Mouse (Mus musculus): Measurements from ENCODE around the gene Sept12. TPM values are rescaled to one million over a fixed set of nuclear protein-coding genes. Genes with fewer than 3 reads are reported as not detected.
A peak's percentile ranks its signal among the peaks of the same experiment; 100 is the strongest.

The Sept12 gene
- polyA plus RNA-seq, 1 experiment from 2014 or later, result not detected

GRCm38 (mm10) chr16:4965392-4966129 is 32.1 kb downstream of the Sept12 start:
- Histone ChIP-seq H3K27me3 (ENCODE audit: control insufficient read depth, insufficient read depth, low read length) (no peaks in the 10 kb centered on the region), H3K9me3 (ENCODE audit: control insufficient read depth, low read length) (no peaks in the 10 kb centered on the region), H3K9ac (ENCODE audit: low read length) (no peak overlapping the region), H3K4me2 (no peak overlapping the region; the same call in 1 of the 2 replicates), H3K4me3 (ENCODE audit: low read depth, low read length) (no peak overlapping the region; the same call in 1 of the 2 replicates), H3K27ac (ENCODE audit: low read depth, low read length) (no peak overlapping the region), H3K36me3 (ENCODE audit: control insufficient read depth, insufficient read depth, low read length) (no peaks in the 10 kb centered on the region), H3K4me1 (ENCODE audit: control insufficient read depth, insufficient read depth, low read length) (peaks cover 10% of the 10 kb centered on the region)
- no peak for DNase-seq (ENCODE audit: low spot score, missing footprints)
- 87% methylated on average over 8 of the region's 8 CpGs for WGBS
- no peak for ATAC-seq (ENCODE audit: low FRiP score)

- H3K36me3 ChIP-seq (ENCODE audit: control insufficient read depth, insufficient read depth, low read length), result no peaks in the 10 kb centered on the region
- H3K27me3 ChIP-seq (ENCODE audit: control insufficient read depth, insufficient read depth, low read length), result no peaks in the 10 kb centered on the region
- peaks cover 10% of the 10 kb centered on the region for H3K4me1 ChIP-seq (ENCODE audit: control insufficient read depth, insufficient read depth, low read length)
- peak overlapping the region; percentile 77 for H3K27ac ChIP-seq (ENCODE audit: low read depth, low read length)
- peak overlapping the region; percentile 82 for H3K9ac ChIP-seq (ENCODE audit: low read length)
- DNase-seq (ENCODE audit: low spot score, missing footprints), result no peak
- no peak for ATAC-seq (ENCODE audit: low FRiP score)
- 25% methylated on average over 13 of the region's 13 CpGs for WGBS
- H3K4me3 ChIP-seq (ENCODE audit: low read depth, low read length), result peak overlapping the region; percentile 87
- H3K9me3 ChIP-seq (ENCODE audit: control insufficient read depth, low read length), result no peaks in the 10 kb centered on the region
- H3K4me2 ChIP-seq, result peak overlapping the region; percentile 92
Measured at GRCm38 (mm10) chr16:4964731-4965391, 32.8 kb downstream of the Sept12 start.

- WGBS, result under 1% methylated on average over 65 of the region's 76 CpGs
- Histone ChIP-seq H3K27ac (ENCODE audit: low read depth, low read length) (peak within 1 kb of the TSS; percentile 77), H3K4me1 (ENCODE audit: control insufficient read depth, insufficient read depth, low read length) (peaks cover 10% of the 10 kb centered on the region), H3K9ac (ENCODE audit: low read length) (peak within 1 kb of the TSS; percentile 82), H3K4me2 (peak within 1 kb of the TSS; percentile 92), H3K36me3 (ENCODE audit: control insufficient read depth, insufficient read depth, low read length) (no peaks in the 10 kb centered on the region), H3K4me3 (ENCODE audit: low read depth, low read length) (peak within 1 kb of the TSS; percentile 87), H3K27me3 (ENCODE audit: control insufficient read depth, insufficient read depth, low read length) (no peaks in the 10 kb centered on the region), H3K9me3 (ENCODE audit: control insufficient read depth, low read length) (no peaks in the 10 kb centered on the region)
- DNase-seq (ENCODE audit: low spot score, missing footprints) (peak; percentile 99), ATAC-seq (ENCODE audit: low FRiP score) (peak; percentile 98)
Measured at GRCm38 (mm10) chr16:4963797-4964709, 33.6 kb downstream of the Sept12 start, which contains the start of gene Anks3. Anks3 (minus strand) TSS chr16:4964205.

DNA sequence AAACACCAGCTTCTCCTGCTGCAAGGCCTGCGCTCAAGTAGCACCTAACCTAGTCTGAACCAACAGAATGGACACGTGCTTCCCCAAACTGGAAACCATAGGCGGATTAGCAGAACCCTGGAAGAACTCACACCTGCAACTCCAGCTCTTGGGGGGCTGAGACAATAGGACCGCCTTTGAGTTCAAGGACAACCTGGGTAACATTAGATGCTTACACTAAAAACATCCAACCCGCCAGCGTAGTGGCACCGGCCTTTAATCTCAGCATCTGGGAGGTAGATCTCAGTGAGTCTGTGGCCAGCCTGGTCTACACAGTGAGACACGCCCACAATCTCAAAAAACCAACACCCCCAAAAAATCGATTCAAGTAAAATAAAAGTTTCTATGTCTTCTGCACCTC is 34.3 kb downstream of the Sept12 start:
- no peaks in the 10 kb centered on the region for H3K27me3 ChIP-seq (ENCODE audit: control insufficient read depth, insufficient read depth, low read length)
- peak overlapping the region; percentile 87 for H3K4me3 ChIP-seq (ENCODE audit: low read depth, low read length)
- no peaks in the 10 kb centered on the region for H3K36me3 ChIP-seq (ENCODE audit: control insufficient read depth, insufficient read depth, low read length)
- H3K4me2 ChIP-seq, result peak overlapping the region; percentile 92
- no peak for DNase-seq (ENCODE audit: low spot score, missing footprints)
- ATAC-seq (ENCODE audit: low FRiP score), result no peak
- H3K9me3 ChIP-seq (ENCODE audit: control insufficient read depth, low read length), result no peaks in the 10 kb centered on the region
- 45% methylated on average over 9 of the region's 9 CpGs for WGBS
- peak overlapping the region; percentile 82 for H3K9ac ChIP-seq (ENCODE audit: low read length)
- H3K4me1 ChIP-seq (ENCODE audit: control insufficient read depth, insufficient read depth, low read length), result peaks cover 10% of the 10 kb centered on the region
- H3K27ac ChIP-seq (ENCODE audit: low read depth, low read length), result no peak overlapping the region

GRCm38 (mm10) chr16:4960260-4960659 is 37.4 kb downstream of the Sept12 start:
- Histone ChIP-seq H3K27me3 (ENCODE audit: control insufficient read depth, insufficient read depth, low read length) (no peaks in the 10 kb centered on the region), H3K4me3 (ENCODE audit: low read depth, low read length) (no peak overlapping the region), H3K9ac (ENCODE audit: low read length) (no peak overlapping the region), H3K4me2 (no peak overlapping the region), H3K4me1 (ENCODE audit: control insufficient read depth, insufficient read depth, low read length) (peaks cover 9% of the 10 kb centered on the region), H3K36me3 (ENCODE audit: control insufficient read depth, insufficient read depth, low read length) (0 out of 2 replicates have a peak, but pooled peaks cover 3% of the 10 kb centered on the region), H3K9me3 (ENCODE audit: control insufficient read depth, low read length) (no peaks in the 10 kb centered on the region), H3K27ac (ENCODE audit: low read depth, low read length) (no peak overlapping the region)
- 88% methylated on average over 8 of the region's 8 CpGs for WGBS
- no peak for ATAC-seq (ENCODE audit: low FRiP score)
- no peak for DNase-seq (ENCODE audit: low spot score, missing footprints)

GRCm38 (mm10) chr16:4957446-4957845 is 40.2 kb downstream of the Sept12 start:
- 94% methylated on average over 3 of the region's 3 CpGs for WGBS
- H3K4me1 ChIP-seq (ENCODE audit: control insufficient read depth, insufficient read depth, low read length), result no peaks in the 10 kb centered on the region
- no peak for DNase-seq (ENCODE audit: low spot score, missing footprints)
- H3K27ac ChIP-seq (ENCODE audit: low read depth, low read length), result no peak overlapping the region
- peaks cover 8% of the 10 kb centered on the region for H3K36me3 ChIP-seq (ENCODE audit: control insufficient read depth, insufficient read depth, low read length)
- no peak for ATAC-seq (ENCODE audit: low FRiP score)
- H3K27me3 ChIP-seq (ENCODE audit: control insufficient read depth, insufficient read depth, low read length), result no peaks in the 10 kb centered on the region
- no peak overlapping the region for H3K4me3 ChIP-seq (ENCODE audit: low read depth, low read length)
- H3K9ac ChIP-seq (ENCODE audit: low read length), result no peak overlapping the region
- no peak overlapping the region for H3K4me2 ChIP-seq
- H3K9me3 ChIP-seq (ENCODE audit: control insufficient read depth, low read length), result no peaks in the 10 kb centered on the region

DNA sequence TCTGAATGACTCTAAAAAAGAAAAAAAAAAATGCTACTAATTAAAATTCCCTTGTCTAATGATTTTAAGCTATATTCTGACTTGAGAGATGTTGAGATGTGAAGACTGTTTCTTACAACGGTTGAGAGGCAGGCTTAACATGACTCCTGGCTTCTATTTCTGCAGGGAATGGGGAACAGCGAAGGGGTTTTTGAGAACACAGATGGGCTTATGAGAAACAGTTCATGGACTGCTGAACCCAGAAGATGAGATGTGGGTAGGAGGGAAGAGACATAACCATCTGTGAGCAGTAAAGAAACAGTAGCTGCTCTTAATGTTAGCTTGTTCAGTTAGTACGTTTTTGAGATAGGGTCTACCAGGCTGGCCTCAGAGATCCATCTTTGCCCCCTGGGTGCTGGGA is 41.0 kb downstream of the Sept12 start:
- no peaks in the 10 kb centered on the region for H3K9me3 ChIP-seq (ENCODE audit: control insufficient read depth, low read length)
- no peaks in the 10 kb centered on the region for H3K27me3 ChIP-seq (ENCODE audit: control insufficient read depth, insufficient read depth, low read length)
- 91% methylated on average over 3 of the region's 3 CpGs for WGBS
- peaks cover 10% of the 10 kb centered on the region for H3K36me3 ChIP-seq (ENCODE audit: control insufficient read depth, insufficient read depth, low read length)
- H3K4me3 ChIP-seq (ENCODE audit: low read depth, low read length), result no peak overlapping the region
- no peaks in the 10 kb centered on the region for H3K4me1 ChIP-seq (ENCODE audit: control insufficient read depth, insufficient read depth, low read length)
- DNase-seq (ENCODE audit: low spot score, missing footprints) (no peak), ATAC-seq (ENCODE audit: low FRiP score) (no peak)
- no peak overlapping the region for H3K27ac ChIP-seq (ENCODE audit: low read depth, low read length)
- H3K9ac ChIP-seq (ENCODE audit: low read length), result no peak overlapping the region
- no peak overlapping the region for H3K4me2 ChIP-seq

DNA sequence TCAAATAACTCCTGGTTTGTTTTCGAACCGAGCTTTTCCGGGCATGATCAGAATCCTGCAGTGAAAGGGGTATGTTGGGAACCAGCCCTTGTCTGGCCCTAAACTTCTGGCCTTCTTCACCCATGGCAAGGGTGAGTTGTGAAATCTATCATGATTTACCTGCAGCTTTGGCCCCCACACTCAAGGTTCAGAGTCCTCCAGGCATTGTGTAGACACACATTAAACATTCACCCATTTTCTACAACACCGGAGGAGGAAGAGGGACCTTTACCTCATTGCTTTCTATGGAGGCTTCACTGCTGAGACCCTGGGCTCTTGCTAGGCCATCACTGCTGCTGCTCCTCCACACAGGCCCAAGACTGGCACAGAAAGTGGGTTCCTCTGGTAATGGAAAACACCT is 50.3 kb downstream of the Sept12 start:
- no peak for ATAC-seq (ENCODE audit: low FRiP score)
- DNase-seq (ENCODE audit: low spot score, missing footprints), result no peak
- Histone ChIP-seq H3K27ac (ENCODE audit: low read depth, low read length) (no peak overlapping the region), H3K36me3 (ENCODE audit: control insufficient read depth, insufficient read depth, low read length) (peaks cover 12% of the 10 kb centered on the region), H3K4me2 (no peak overlapping the region), H3K27me3 (ENCODE audit: control insufficient read depth, insufficient read depth, low read length) (no peaks in the 10 kb centered on the region), H3K9me3 (ENCODE audit: control insufficient read depth, low read length) (no peaks in the 10 kb centered on the region), H3K9ac (ENCODE audit: low read length) (no peak overlapping the region), H3K4me1 (ENCODE audit: control insufficient read depth, insufficient read depth, low read length) (no peaks in the 10 kb centered on the region), H3K4me3 (ENCODE audit: low read depth, low read length) (no peak overlapping the region)
- 88% methylated on average over 4 of the region's 4 CpGs for WGBS
